Mouse (Mus musculus): ENCODE measurements around the gene Ctbs.
A peak's percentile ranks its signal among the peaks of the same experiment; 100 is the strongest.

Ctbs gene

DNA sequence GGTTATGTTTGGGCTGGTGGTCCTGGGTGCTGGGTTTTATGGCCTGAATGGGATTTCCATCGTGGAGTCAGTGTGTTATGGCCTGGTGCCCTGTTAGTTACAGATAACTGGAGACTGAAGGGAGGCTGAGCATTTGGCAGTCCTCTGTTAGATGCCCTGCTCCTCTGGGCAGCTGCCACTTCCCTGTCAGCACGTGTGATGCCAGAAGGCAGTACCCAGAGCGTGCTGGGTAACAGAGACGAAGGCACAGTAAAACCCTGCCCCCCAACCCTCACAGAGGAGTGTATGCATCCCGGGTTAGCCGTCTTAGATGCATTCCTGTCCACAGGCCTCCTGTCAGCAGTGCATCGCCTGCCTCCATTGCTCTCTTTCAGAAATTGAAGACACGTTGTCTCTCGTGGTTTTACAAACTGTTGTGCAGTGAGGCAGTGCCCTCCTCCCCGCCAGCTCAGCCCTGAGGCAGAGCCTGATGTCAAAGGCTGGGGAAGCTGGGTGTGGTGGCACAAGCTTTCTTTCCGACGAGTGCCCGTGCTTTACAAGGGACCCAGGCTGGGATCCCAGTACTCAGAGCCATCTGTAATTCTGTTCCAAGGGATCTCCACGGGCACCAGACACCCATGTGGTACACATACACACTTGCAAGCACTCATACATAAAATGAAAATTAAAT lies 15.8 kb upstream of the Ctbs start:
- DNase-seq (ENCODE audit: low spot score): no peak

DNA sequence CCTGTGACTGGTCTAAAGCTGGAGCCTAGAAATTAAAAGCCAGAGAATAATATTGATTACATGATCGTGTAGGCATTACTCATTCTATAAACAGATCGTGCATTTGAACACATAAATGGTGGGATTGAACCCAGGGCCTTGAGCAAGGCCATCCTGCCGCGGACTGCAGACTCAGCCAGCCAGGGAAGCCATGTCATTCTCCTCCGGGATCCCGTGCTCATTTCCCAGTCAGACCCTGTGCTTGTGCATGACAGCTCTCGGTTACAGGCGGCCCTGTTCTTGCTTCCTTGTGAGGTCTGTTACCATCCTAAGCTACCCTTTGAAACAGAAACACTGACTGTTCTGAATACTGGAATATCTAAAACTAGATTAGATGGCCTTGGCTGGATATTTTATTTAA lies 14.9 kb upstream of the Ctbs start:
- no peak for DNase-seq (ENCODE audit: low spot score)

DNA sequence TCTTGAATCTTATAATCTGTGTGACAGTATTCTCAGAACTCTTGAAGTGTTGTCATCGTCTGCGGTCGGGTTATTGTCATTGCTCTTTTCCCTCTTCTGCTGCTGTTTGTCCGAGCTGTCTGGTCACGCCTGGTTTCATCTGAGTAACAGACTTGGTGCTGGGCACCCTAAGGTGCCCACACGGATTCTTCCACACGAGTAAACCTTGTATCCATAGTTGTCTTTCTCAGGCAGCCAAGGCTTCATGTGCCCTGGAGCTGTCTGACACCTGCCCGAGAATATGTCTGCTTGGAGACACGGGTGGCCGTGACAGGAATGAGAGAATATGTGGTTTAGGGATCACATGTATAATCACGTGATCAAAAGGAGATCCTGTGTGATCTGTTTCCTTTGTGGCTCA lies 14.1 kb upstream of the Ctbs start:
- no peak for DNase-seq (ENCODE audit: low spot score)

DNA sequence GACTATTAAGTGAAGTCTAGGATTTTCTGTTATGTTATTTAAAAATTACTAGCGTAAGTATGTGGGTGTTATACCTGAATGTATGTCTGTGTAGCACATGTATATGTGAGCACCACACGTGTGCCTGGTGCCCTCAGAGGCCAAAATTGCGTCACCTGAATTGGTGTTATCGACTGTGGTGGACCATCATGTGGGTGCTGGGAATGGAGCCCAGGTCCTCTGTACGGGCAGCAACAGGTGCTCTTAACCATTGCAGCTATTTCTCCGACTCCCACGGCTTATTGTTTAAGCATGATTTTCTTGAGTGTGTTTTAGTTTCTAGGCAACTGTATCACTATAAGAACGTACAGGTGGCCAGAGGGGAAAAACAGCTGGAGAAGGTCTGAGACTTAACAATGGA lies 13.5 kb upstream of the Ctbs start:
- DNase-seq (ENCODE audit: low spot score): no peak

GRCm38 (mm10) chr3:146440011-146440410 lies 9.6 kb upstream of the Ctbs start:
- DNase-seq (ENCODE audit: low spot score): no peak

DNA sequence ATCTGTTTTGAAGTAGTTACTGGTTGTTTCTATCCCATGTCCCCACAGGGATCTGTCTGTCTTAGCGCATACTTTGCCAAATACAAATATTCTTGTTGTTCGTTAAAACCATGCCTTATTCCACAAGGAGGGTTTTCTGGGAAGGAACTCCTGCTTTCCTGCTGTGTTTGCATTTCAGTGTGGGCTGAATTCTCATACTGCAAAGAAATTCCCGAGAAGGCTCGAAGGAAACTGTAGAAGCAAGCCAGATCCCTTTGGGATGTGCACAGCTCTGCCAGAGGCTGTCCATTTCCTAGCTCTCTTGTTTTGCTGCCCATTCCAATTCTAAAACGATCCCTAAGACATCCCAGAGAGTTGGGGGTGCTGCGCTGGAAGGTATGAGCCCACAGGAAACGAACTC lies 9.2 kb upstream of the Ctbs start:
- no peak for DNase-seq (ENCODE audit: low spot score)

GRCm38 (mm10) chr3:146442484-146442883 lies 7.1 kb upstream of the Ctbs start:
- DNase-seq (ENCODE audit: low spot score): no peak

DNA sequence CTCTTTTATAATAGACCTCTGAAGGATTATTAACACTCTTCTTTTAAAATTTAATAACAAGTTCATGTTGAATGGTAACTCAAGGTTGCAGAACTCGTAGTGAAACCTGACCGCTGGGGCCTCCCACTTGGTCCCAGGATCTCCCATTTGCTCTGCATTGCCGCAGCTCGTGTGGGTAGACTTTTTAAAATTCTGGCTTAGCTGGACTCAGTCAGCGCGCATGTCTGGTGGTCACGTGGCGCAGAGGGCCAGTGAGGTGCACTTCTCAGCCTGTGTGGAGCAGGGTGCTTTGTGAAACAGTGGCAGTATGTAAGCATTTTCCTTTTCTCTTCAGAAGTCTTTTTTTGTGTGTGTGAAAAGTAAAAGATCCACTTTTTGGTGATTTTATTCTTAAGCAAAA lies 6.7 kb upstream of the Ctbs start:
- no peak for DNase-seq (ENCODE audit: low spot score)

GRCm38 (mm10) chr3:146443380-146443779 lies 6.2 kb upstream of the Ctbs start:
- no peak for DNase-seq (ENCODE audit: low spot score)

DNA sequence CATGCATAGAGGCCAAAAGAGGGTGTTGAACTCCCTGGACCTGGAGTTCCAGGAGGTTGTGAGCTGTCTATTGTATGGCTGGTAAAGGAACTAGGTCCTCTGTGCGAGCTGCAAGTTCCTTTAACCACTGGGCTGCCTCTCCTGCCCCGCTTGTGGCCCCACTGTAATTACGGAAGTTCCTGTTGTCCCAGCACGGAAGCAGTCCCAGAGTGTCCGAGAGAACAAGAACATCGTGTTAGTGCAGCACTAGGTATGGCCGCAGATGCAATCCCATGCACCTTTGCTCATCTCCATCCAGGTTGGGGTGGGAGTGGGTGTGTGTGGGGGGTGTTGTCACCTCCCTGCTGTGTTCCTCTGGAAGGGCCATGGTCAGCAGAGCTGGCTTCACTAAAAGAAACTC lies 4.7 kb upstream of the Ctbs start:
- DNase-seq (ENCODE audit: low spot score): no peak

GRCm38 (mm10) chr3:146447156-146447555 lies 2.4 kb upstream of the Ctbs start:
- no peak for DNase-seq (ENCODE audit: low spot score)

GRCm38 (mm10) chr3:146447598-146447997 lies 2.0 kb upstream of the Ctbs start:
- no peak for DNase-seq (ENCODE audit: low spot score)

GRCm38 (mm10) chr3:146448372-146448771 lies 1.2 kb upstream of the Ctbs start:
- DNase-seq (ENCODE audit: low spot score): no peak

GRCm38 (mm10) chr3:146448969-146449368 lies 626 bp upstream of the Ctbs start:
- no peak for DNase-seq (ENCODE audit: low spot score)

- DNase-seq (ENCODE audit: low spot score): peak; percentile 91
Observed at GRCm38 (mm10) chr3:146450371-146450841, 811 bp downstream of the Ctbs start.

DNA sequence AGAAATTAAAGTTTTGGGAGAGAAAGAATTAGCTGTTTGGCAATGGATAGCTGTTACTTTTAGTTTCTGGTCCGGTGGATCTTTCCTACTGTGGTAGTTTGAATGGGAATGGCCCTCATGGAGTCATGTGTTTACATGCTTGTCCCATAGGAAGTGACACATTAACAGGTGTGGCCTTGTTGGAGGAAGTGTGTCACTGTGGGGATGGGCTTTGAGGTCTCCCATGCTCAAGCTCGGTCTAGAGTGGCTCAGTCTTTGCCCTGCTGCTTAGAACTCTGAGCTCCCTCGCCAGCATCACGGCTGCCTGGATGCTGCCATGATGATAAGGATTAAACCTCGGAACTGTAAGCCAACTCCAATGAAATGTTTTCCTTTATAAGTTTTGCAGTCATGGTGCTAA lies 1.8 kb downstream of the Ctbs start:
- no peak for DNase-seq (ENCODE audit: low spot score)

- no peak for DNase-seq (ENCODE audit: low spot score)
Observed at GRCm38 (mm10) chr3:146462939-146463338, 13.3 kb downstream of the Ctbs start.

GRCm38 (mm10) chr3:146469226-146469625 lies 19.6 kb downstream of the Ctbs start:
- DNase-seq (ENCODE audit: low spot score): no peak

DNA sequence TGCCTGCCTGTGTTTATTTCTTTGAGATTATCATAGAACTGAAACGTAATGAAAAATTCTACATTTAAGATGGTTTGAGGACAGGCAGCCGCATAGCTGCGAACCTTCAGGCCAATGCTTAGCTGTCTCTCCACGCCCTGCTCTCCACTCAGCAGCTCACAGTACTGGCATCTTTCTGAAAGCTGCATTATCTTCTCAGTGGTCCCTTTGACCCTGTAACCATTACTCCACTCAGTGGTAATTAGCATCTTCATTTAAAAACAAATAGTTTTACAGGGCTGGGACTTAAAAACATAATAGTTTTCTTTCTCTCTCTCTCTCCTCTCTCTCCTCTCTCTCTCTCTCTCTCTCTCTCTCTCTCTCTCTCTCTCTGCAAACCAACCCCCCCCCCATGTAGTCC lies 23.1 kb downstream of the Ctbs start:
- DNase-seq (ENCODE audit: low spot score): no peak

GRCm38 (mm10) chr3:146473741-146474140 lies 24.1 kb downstream of the Ctbs start:
- no peak for DNase-seq (ENCODE audit: low spot score)

DNA sequence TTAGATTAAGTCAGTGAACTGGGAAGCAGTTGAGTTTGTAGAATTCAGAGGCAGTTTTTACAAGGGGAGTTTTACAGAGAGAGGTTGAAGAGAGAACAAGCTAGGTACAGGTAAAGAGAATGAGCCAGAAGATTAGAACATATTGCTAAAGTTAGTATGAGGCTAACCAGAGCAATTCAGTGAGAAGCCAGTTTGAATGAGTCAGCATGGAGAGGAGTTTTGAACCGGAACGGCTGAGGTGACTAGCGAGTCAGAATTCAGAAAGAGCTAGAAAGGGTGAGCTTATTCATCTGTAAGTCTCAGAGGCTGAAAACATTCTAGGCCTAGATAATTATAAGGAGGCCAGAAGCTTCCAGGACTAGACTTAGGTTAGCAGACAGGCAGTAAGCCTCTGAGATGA lies 24.8 kb downstream of the Ctbs start:
- DNase-seq (ENCODE audit: low spot score): no peak

GRCm38 (mm10) chr3:146482044-146482443 lies 32.4 kb downstream of the Ctbs start:
- no peak for DNase-seq (ENCODE audit: low spot score)

DNA sequence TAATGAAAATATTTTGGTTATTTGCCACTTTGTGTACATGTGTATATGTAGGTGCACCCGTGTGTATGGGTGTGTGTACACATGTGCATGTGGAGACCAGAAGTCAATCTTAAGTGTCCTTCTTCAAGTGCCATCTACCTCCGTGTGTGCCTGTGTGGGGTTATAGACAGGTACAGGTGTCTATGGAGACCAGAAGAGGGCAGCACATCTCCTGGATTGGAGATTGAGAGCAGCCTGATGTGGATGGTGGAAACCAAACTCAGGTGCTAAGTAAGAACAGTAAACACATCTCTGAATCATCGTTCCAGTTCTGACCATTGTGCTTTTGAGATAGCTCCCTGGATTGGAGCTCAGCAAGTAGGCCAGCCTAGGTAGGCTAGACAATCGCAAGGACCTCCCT lies 36.9 kb downstream of the Ctbs start:
- DNase-seq (ENCODE audit: low spot score): no peak

DNA sequence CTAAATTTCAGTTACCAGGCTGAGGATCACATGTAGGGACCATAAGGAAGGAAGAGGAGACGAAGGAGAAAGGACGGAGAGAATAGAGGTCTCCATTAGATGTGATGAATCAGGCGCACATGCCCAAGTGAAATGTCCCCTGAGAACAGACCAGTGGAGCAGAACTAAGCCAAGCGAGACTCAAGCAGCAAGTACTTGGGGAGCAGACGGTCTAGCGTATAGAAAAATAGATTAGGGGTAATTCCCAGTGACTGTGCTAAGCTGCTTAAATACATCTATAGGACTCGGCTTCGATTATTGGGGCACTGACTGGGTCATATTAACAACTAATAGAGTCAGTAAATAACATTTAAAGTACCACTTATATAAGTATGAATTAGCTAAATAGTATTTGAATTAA lies 45.3 kb downstream of the Ctbs start:
- DNase-seq (ENCODE audit: low spot score): no peak

DNA sequence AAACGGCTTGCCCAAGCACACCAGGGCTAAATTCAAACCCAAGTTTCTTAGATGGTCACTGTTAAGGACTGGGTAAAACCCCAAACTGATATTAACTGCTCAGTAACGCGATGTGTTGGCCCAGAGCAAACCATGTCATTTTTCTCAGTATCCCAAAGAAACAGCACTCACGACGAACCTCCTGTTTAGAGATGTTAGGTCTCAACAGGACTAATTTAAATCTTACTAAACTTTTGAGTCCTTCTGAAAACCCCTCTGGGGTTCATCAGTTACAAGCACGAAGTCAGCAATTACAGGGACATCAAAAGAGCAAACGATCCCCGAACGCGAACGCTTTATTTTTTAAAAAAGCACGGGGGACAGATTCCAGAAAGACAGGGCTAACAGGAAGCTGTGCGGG lies 49.4 kb downstream of the Ctbs start:
- DNase-seq (ENCODE audit: low spot score): no peak
